Mouse (Mus musculus) cerebellum, adult 9-10 months (tissue): ENCODE data around the gene Chrne.
"Not testable (repeated sequence)": the region's sequence is repeated elsewhere in the genome, so short reads cannot be mapped to it uniquely, and the experiment has no call there.

Experiments used
- DNase-seq: peaks from one replicate; pipeline ENCODE4 v3.0.0; 2022

Gene Chrne

DNA sequence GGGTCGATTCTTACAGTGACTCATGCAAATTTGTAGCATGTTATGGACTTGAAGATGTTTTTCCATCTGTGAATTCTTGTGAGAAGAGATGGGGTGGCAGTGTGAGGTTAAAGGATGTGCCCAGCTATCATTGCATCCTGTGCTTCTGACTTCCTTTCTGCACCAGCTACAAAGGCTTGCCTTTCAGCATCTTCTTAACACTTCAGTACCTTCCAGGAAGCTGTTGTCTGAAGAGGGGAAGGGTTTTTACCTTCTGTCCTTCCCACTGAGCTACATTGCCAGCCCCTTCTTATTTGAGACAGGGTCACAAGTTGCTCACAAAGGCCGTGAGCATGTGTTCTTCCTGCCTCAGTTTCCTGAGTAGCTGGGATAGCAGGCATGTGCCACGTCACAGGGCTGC lies 38.1 kb downstream of the Chrne start:
- no peak for DNase-seq

DNA sequence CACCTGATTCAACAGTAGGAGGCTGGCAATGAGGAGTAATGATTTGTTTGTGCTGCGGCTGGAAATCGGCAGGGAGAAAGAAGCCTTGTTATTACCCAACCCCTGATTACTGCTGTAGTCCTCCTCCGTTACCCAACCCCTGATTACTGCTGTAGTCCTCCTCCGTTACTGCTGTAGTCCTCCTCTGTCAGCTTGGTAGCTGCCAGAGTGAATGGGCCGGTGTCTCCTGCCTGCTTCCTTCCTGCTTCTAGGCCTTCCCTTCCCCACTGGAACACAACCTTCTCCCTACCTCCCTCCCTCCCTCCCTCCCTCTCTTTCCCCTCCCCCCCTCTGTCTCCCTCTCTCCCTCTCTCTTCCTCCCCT lies 38.7 kb downstream of the Chrne start:
- DNase-seq = no peak

DNA sequence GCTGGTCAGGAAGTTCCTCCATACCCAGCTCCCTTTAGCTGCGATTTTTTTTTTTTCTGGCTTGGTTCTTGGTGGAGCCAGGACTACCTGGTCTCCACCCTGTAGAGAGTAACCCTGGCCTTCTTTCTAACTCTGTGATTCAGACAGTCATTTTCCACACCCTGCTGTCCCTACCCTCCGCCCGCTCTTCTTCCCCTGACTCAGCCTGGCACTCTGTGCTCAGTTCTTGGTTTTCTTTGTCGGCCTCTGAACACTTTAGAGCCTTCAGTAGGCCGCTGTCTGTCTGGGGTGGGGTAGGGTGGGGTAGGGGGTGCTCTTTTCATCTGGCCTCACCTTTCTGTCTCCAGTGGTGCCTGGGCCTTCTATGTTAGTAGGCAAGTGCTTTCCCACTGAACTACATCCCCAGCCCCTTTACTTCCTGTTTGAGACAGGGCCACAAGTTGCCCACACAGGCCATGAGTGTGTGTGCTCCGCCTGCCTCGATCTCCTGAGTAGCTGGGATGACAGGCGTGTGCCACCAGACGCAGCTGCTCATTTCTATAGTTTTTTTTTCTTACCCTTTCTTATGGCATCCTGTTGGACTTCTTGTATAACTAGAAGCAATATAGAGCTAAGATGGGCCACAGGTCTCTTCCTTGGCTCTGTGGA lies 39.2 kb downstream of the Chrne start:
- no peak for DNase-seq

DNA sequence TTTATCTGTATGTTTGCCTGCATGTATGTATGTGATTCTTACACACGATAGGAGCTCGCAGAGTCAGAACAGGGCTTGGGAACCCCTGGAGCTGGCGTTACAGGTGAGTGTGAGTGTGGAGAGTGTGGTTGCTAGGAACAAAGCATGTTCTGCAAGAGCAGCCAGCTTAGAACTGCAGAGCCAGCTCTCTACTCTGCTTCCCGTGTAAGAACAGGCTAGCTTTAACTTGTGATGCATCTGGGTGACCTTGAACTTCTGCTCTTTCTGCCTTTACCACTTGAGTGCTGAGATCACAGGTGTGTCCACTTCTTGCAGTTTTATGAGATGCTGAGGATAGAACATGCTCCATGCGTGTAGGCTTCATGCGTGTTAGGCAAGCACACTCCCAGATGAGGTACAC lies 40.1 kb downstream of the Chrne start:
- DNase-seq = no peak

DNA sequence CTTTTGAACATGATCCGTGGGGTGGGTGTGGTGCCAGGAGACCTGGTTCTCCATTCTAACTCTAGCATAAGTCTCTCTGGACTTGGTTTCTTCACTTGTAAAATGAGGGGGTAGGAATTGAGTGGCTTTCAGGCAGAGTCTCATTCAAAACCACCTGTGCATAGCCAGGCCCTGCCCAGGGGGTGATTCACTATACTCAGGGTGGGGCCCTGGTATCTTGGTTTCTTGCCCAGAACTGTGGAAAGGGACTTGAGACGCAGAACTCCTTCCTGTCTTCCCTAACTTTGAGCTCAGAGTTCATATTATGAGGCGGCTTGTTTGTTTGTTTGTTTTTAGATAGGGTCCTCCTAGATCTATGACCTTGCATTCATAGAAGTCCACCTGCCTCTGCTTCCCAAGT lies 41.8 kb downstream of the Chrne start:
- no peak for DNase-seq

DNA sequence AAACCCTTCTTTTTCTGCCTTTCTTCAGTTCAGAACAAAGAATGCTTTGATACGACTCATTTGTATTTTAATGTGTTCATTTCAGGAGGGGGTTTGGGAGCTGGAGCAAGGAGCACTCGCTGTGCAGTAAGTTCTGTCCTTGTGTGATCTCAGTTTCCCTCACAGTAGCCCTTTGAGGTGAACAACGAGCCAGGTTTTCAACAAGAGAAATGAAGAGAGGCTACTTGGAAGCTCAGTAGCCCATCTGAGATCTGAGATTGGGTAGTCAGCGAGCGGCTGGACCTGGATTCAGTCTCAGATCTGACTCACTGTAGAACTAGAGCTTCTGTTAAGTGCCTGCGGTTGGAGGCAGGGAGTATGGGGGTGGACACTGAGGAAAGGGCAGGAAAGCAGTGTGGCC lies 45.1 kb downstream of the Chrne start:
- DNase-seq = no peak

DNA sequence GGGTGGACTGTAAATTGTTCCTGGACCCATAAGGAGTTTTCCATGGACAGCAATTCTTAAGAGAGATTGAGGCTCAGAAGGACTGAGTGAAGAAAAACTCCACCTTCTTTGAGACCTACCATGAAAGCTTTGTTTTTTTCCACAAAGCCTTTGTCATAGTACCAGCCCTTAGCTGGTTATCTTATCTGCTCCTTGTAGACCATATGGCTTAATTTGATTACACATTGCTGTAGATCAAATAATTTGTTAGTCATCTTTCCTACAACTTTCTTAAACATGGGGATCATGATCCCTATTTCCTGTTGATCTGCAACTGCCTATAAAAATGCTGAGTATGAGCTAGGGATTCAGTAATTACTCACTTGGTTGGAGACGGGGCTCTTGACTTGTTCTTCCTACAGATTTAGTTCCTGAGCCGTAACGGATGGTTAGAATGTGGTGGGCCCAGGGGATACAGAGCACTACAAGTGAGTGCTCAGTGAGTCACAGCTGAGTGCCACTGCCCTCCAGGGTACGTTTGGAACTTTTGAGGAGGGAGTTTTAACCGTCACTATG lies 46.6 kb downstream of the Chrne start:
- no peak for DNase-seq

DNA sequence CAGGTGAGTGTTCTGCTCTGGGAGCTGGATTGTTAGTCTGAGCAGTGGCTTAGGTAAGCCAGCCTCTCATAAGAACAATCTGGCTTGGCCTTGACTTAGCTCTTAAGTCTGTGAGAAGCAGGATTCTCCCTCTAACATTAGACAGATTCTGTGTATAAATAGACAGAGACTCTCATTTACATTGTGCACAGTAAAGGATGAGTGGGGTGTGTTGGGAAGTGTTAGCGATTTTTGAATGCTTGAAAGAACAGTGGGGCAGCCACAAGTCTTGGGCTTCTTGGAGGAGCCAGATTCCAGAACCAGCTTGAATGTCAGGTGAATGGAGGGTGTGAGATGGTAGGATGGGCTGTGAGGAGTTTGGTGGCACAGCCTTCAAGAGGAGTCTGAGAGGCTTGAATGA lies 47.4 kb downstream of the Chrne start:
- no peak for DNase-seq

DNA sequence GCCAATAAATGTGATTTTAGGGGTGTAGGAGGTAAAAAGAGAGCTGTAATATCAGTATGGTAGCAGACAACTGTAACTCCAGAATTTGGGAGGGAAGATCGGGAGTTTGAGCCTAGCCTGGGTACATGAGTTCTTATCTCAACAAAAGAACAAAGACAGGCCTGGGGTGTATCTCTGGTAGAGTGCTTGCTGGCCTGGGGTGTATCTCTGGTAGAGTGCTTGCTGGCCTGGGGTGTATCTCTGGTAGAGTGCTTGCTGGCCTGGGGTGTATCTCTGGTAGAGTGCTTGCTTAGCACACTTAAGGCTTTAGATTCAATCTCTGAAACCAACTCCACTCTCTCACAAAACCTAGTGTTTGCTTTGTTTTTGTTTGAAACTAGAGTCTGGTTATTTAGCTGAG lies 48.4 kb downstream of the Chrne start:
- not testable (repeated sequence) for DNase-seq

DNA sequence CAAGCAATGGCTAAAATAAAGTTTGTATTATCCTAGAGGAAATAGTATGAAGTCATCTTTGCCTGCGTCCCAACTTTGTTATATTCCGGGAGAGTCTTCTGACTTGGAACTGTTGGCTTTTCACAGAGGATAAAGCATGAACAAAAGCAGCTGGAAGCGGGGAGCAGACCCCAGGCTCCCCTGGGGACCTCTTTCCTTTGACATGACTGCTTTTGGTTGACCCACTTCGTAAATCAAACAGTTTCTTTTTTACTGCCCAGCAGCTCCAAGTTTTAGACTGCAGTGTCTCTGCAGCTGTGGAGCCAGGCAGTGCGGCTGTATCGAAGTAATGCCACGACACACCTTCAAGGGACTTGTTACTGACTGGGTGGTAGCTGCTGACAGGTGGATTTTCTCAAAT lies 52.4 kb downstream of the Chrne start:
- no peak for DNase-seq
